Mouse (Mus musculus): ENCODE data around the gene Mrpl22. TPM values are rescaled to one million over a fixed set of nuclear protein-coding genes. Genes with fewer than 3 reads are reported as not detected.

Mrpl22 gene
- 10 to 100 TPM; 56.9 to 69.4 TPM for total RNA-seq (2021)
- long read RNA-seq, experiment 1, transcript Mrpl22-201 (7 exons, 722 nt): major isoform, 10 of 10 reads
- long read RNA-seq, experiment 1, partial matches to known transcripts: 0 of 10 reads
- long read RNA-seq, experiment 1, other reads (novel, unspliced or antisense): 0 of 10 reads
- long read RNA-seq, experiment 2, transcript Mrpl22-201 (7 exons, 722 nt): major isoform, 64 of 69 reads
- long read RNA-seq, experiment 2, partial matches to known transcripts: 3 of 69 reads
- long read RNA-seq, experiment 2, other reads (novel, unspliced or antisense): 2 of 69 reads

- peak; percentile 96 to 97 for DNase-seq (ENCODE audit: low spot score in 2 of 2)
These were observed at the start of gene Mrpl22 for GRCm38 (mm10) chr11:58171459-58172091. Mrpl22 (plus strand) TSS chr11:58171661.

GRCm38 (mm10) chr11:58123711-58124110 lies 47.8 kb upstream of the Mrpl22 start:
- no peak for DNase-seq (ENCODE audit: low spot score in 2 of 2)

GRCm38 (mm10) chr11:58125021-58125420 lies 46.4 kb upstream of the Mrpl22 start:
- no peak for DNase-seq (ENCODE audit: low spot score in 2 of 2)

- peak; percentile 52 to 68 for DNase-seq (ENCODE audit: low spot score in 2 of 2)
These were observed 44.9 kb upstream of the Mrpl22 start for GRCm38 (mm10) chr11:58126397-58127160.

- no peak for DNase-seq (ENCODE audit: low spot score in 2 of 2)
These were observed 43.9 kb upstream of the Mrpl22 start for GRCm38 (mm10) chr11:58127544-58127943.

GRCm38 (mm10) chr11:58129302-58129843 lies 42.1 kb upstream of the Mrpl22 start:
- no peak for DNase-seq (ENCODE audit: low spot score in 2 of 2)

- no peak for DNase-seq (ENCODE audit: low spot score in 2 of 2)
These were observed 39.4 kb upstream of the Mrpl22 start for GRCm38 (mm10) chr11:58132026-58132425.

GRCm38 (mm10) chr11:58134869-58135268 lies 36.6 kb upstream of the Mrpl22 start:
- no peak for DNase-seq (ENCODE audit: low spot score in 2 of 2)

GRCm38 (mm10) chr11:58135296-58135695 lies 36.2 kb upstream of the Mrpl22 start:
- no peak for DNase-seq (ENCODE audit: low spot score in 2 of 2)

GRCm38 (mm10) chr11:58136677-58137076 lies 34.8 kb upstream of the Mrpl22 start:
- peak in 1 of 2 experiments; percentile 51 for DNase-seq (ENCODE audit: low spot score in 2 of 2)

GRCm38 (mm10) chr11:58138821-58139220 lies 32.6 kb upstream of the Mrpl22 start:
- no peak for DNase-seq (ENCODE audit: low spot score in 2 of 2)

GRCm38 (mm10) chr11:58139466-58139865 lies 32.0 kb upstream of the Mrpl22 start:
- no peak for DNase-seq (ENCODE audit: low spot score in 2 of 2)

- no peak for DNase-seq (ENCODE audit: low spot score in 2 of 2)
These were observed 27.6 kb upstream of the Mrpl22 start for GRCm38 (mm10) chr11:58143704-58144426.

- peak; percentile 62 to 64 for DNase-seq (ENCODE audit: low spot score in 2 of 2)
These were observed 25.2 kb upstream of the Mrpl22 start for GRCm38 (mm10) chr11:58146241-58146640.

- DNase-seq (ENCODE audit: low spot score in 2 of 2): no peak
These were observed 16.0 kb upstream of the Mrpl22 start for GRCm38 (mm10) chr11:58155458-58155857.

GRCm38 (mm10) chr11:58156871-58157270 lies 14.6 kb upstream of the Mrpl22 start:
- DNase-seq (ENCODE audit: low spot score in 2 of 2): no peak

- DNase-seq (ENCODE audit: low spot score in 2 of 2): no peak
These were observed 6.4 kb upstream of the Mrpl22 start for GRCm38 (mm10) chr11:58165072-58165471.

- no peak for DNase-seq (ENCODE audit: low spot score in 2 of 2)
These were observed 3.7 kb upstream of the Mrpl22 start for GRCm38 (mm10) chr11:58167822-58168166.

GRCm38 (mm10) chr11:58168167-58168915 lies 3.1 kb upstream of the Mrpl22 start, which contains the start of gene Gemin5:
Gemin5 (minus strand) TSS chr11:58168539.
- DNase-seq (ENCODE audit: low spot score in 2 of 2): peak; percentile 90 to 91

- no peak for DNase-seq (ENCODE audit: low spot score in 2 of 2)
These were observed 1.8 kb upstream of the Mrpl22 start for GRCm38 (mm10) chr11:58169666-58170065.
